Mouse (Mus musculus) thymus, adult 18-20 months (tissue): ENCODE measurements around the gene Dtnb.
"Not testable (repeated sequence)": the region's sequence is repeated elsewhere in the genome, so short reads cannot be mapped to it uniquely, and the experiment has no call there.

Experiments
- DNase-seq, 2 experiments: peaks; one replicate each; pipeline ENCODE4 v3.0.0; 2022; ENCODE audit warnings: mixed read lengths in 2 of 2

The Dtnb gene

GRCm38 (mm10) chr12:3662660-3663059, 90.5 kb downstream of the Dtnb start:
- no peak for DNase-seq

GRCm38 (mm10) chr12:3663386-3663785, 91.2 kb downstream of the Dtnb start:
- DNase-seq, result no peak

GRCm38 (mm10) chr12:3669971-3670381, 97.8 kb downstream of the Dtnb start:
- no peak for DNase-seq

GRCm38 (mm10) chr12:3671117-3671516, 98.9 kb downstream of the Dtnb start:
- DNase-seq, result no peak

- DNase-seq, result no peak
These were observed 100.6 kb downstream of the Dtnb start for GRCm38 (mm10) chr12:3672786-3673185.

GRCm38 (mm10) chr12:3673886-3674285, 101.7 kb downstream of the Dtnb start:
- no peak for DNase-seq

GRCm38 (mm10) chr12:3674913-3675312, 102.7 kb downstream of the Dtnb start:
- DNase-seq, result no peak

- no peak for DNase-seq
These were observed 108.5 kb downstream of the Dtnb start for GRCm38 (mm10) chr12:3680721-3681120.

- DNase-seq, result no peak
These were observed 110.9 kb downstream of the Dtnb start for GRCm38 (mm10) chr12:3683041-3683440.

GRCm38 (mm10) chr12:3686419-3686940, 114.3 kb downstream of the Dtnb start:
- DNase-seq, result no peak

GRCm38 (mm10) chr12:3690926-3691529, 118.8 kb downstream of the Dtnb start:
- not testable (repeated sequence) for DNase-seq

- DNase-seq, result no peak
These were observed 120.7 kb downstream of the Dtnb start for GRCm38 (mm10) chr12:3692795-3693392.

GRCm38 (mm10) chr12:3695741-3696501, 123.7 kb downstream of the Dtnb start:
- DNase-seq, result no peak

- no peak for DNase-seq
These were observed 128.3 kb downstream of the Dtnb start for GRCm38 (mm10) chr12:3700503-3700902.

- no peak for DNase-seq
These were observed 130.7 kb downstream of the Dtnb start for GRCm38 (mm10) chr12:3702903-3703302.

GRCm38 (mm10) chr12:3719151-3719721, 147.1 kb downstream of the Dtnb start:
- DNase-seq, result no peak

GRCm38 (mm10) chr12:3720527-3720926, 148.3 kb downstream of the Dtnb start:
- DNase-seq, result no peak

GRCm38 (mm10) chr12:3723762-3724161, 151.6 kb downstream of the Dtnb start:
- no peak for DNase-seq

GRCm38 (mm10) chr12:3724822-3725370, 152.7 kb downstream of the Dtnb start:
- no peak for DNase-seq

- DNase-seq, result no peak
These were observed 157.4 kb downstream of the Dtnb start for GRCm38 (mm10) chr12:3729521-3730075.

- DNase-seq, result no peak
These were observed 160.6 kb downstream of the Dtnb start for GRCm38 (mm10) chr12:3732623-3733265.

- DNase-seq, result no peak
These were observed 161.1 kb downstream of the Dtnb start for GRCm38 (mm10) chr12:3733328-3733727.
